Mouse (Mus musculus) gastrocnemius, postnatal 25 days (tissue): ENCODE measurements around the gene Gstp1. TPM values are rescaled to one million over a fixed set of nuclear protein-coding genes. Genes with fewer than 3 reads are reported as not detected.
"Not testable (repeated sequence)": the region's sequence is repeated elsewhere in the genome, so short reads cannot be mapped to it uniquely, and the experiment has no call there.

Source experiments
- DNase-seq: peaks from one replicate; pipeline ENCODE4 v3.0.0; 2022
- total RNA-seq, 2 experiments: library from RNA; stranded (reverse); gene quantifications; 1 replicate in 1 of 2; 2 replicates in 1 of 2; pipeline ENCODE4 v1.2.3; 2021

Gene Gstp1
- total RNA-seq, 2 experiments from 2014 or later = 344 to 356 TPM

GRCm38 (mm10) chr19:4037154-4037787, 514 bp downstream of the Gstp1 start:
- not testable (repeated sequence) for DNase-seq

DNA sequence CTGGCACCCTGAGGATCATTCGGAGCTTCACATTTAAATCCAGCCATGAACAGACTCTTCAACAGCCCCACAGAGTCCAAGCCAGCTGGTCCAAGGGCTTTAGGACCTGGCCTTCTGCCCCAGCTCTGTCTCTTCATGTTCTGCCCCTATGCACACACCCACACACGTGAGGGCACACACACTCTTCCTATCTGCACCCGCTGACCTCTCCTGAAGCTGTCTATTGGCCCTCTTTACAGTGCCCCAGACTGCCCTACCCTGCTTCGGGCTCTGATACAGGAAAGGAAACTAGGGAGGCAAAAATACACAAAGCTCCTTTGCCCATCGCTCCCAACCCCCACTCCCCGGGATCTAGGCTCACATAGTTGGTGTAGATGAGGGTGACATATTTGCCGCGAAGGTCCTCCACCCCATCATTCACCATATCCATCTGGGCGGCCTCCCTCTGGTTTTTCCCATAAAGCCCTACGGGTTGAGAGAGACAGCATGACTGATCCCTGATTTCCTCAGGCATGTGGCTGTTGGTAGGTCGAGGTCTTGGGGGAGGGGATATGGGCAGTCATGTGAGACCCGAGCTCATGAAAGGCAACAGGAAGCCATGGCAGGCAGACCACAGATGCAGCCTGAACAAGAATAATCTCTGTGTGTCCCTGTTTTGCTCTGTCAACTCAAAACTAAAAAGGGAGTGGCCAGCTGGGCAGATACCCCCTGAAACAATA, 1.3 kb downstream of the Gstp1 start:
- no peak for DNase-seq

DNA sequence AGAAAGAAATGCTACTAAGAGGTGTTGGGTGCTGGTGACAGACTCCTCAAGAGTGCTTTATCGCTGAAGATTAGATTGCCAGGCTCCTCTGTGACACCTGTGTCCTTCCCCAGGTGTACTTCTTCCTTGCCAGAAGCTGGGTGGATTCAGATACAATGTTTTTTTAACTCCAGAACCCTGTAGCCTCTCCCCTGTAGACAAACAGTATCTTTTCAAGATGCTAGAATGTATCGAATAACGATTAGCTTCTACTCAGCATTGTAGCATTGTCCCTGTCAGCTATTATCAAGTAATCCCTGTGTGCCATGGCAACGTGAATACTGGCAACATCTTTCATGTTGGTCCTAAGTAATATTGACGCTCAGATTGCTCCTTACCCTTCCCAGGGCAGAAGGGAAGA, 4.0 kb downstream of the Gstp1 start:
- DNase-seq = no peak

DNA sequence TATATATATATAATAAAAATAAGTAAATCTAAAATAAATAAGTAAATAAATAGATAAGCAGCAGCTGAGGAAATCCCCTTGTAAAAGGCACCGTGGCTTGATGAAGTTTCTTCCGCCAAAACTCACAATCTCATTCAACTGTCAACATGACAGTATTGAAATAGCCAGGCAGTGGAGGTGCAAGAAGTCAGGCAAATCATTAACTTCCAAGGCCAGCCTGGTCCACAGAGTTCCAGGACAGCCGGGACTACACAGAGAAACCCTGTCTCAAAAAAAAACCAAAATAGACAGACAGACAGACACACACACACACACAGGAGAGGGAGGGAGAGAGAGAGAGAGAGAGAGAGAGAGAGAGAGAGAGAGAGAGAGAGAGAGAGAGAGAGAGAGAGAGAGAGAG, 4.5 kb downstream of the Gstp1 start:
- no peak for DNase-seq

- DNase-seq = no peak
Measured at GRCm38 (mm10) chr19:4032668-4033067, 5.1 kb downstream of the Gstp1 start.

GRCm38 (mm10) chr19:4027576-4027975, 10.2 kb downstream of the Gstp1 start:
- no peak for DNase-seq

DNA sequence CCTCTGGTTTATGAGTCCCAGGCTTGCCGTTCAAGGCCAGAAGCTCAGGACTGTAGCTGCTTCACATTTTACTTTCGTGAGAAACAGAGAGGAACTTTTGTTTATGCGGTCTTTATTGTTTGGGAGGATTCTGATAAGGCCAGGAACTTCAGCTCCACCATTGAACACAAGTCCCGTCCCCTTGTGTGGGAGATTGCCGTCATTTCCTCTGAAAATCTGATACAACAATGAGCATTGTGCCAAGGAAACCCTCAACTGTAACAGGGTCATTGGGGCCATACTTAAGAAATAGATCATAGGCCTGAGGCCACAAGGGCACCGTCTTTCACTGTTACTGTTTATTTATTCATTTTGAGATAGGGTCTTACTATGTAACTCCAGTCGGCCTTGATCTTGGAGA, 14.6 kb downstream of the Gstp1 start:
- DNase-seq = no peak

GRCm38 (mm10) chr19:4018743-4019583, 18.8 kb downstream of the Gstp1 start:
- peak; percentile 77 for DNase-seq

GRCm38 (mm10) chr19:4017921-4018587, 19.7 kb downstream of the Gstp1 start:
- no peak for DNase-seq

GRCm38 (mm10) chr19:4015635-4016034, 22.1 kb downstream of the Gstp1 start:
- no peak for DNase-seq

- no peak for DNase-seq
Measured at GRCm38 (mm10) chr19:4014802-4015201, 23.0 kb downstream of the Gstp1 start.

GRCm38 (mm10) chr19:4013066-4013465, 24.7 kb downstream of the Gstp1 start:
- DNase-seq = no peak

DNA sequence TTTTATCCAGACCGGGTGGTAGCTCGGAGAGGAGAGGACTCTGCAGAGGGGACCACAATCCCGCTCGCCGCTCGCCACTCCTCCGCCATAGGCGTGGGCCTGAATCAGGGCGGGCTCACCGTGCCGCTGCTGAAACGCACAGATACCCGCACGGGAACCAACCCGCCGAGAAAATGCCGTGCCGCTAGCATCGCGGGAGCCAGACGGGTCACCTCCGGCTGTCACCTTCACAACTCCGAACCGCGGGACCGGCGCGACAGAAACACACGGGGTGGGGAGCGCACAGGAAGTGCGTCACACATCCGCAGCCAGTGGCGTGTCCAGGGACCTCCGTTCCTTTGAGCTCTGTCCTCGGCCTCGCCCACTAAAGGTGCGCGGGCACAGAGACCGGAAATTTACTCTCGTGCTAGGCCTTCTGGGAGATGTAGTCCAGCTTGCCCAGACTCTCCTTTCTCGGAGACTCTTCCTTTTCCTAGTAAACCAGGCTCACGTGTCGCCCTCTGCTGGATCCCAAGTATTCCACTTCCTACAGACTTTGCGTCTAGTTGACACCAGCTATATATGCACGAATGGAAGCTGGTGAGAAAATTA, 25.3 kb downstream of the Gstp1 start, which contains the start of gene Ndufv1:
Gene Ndufv1 (minus strand): TSS at position 375 of the 591 bp plus-strand sequence.
- peak; percentile 98 for DNase-seq

GRCm38 (mm10) chr19:4011086-4011485, 26.7 kb downstream of the Gstp1 start:
- DNase-seq = no peak

DNA sequence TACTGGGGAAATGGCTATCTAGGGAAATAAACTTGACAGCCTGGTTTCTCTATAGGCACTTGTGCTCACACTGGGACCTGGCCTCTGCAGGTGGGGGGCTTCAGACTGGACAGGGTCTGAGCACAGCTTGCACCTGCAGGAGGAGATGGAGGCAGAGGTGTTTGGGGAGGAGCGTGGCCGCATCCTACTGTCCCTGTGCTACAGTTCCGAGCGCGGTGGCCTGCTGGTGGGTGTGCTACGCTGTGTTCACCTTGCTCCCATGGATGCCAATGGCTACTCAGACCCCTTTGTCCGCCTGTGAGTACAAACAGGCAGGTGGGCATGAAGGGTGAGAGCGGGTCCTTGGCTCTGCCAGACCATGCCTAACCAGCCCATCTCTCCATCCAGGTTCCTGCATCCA, 31.8 kb downstream of the Gstp1 start:
- DNase-seq = no peak

DNA sequence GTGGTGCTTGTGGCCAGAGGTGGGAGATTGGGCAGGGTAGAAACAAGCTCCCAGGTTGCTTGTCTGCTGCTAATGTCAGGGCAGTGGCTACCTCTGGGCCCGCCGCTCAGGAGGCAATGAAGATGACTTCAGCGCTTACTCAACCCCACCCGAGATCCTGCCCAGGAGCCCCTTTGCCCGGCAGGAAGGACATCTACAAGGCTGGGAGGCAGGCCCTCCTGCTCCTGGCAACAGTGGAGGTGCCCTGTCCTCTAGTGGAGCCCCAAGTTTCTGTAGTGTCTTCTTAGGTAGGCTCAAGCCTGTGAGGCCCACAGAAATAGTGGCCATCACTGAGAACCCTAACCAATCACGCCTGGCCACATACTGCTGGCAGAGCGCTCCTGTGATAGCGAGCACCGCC, 32.7 kb downstream of the Gstp1 start:
- no peak for DNase-seq

GRCm38 (mm10) chr19:4004331-4004730, 33.5 kb downstream of the Gstp1 start:
- DNase-seq = no peak

- DNase-seq = no peak
Measured at GRCm38 (mm10) chr19:4003641-4004040, 34.1 kb downstream of the Gstp1 start.

DNA sequence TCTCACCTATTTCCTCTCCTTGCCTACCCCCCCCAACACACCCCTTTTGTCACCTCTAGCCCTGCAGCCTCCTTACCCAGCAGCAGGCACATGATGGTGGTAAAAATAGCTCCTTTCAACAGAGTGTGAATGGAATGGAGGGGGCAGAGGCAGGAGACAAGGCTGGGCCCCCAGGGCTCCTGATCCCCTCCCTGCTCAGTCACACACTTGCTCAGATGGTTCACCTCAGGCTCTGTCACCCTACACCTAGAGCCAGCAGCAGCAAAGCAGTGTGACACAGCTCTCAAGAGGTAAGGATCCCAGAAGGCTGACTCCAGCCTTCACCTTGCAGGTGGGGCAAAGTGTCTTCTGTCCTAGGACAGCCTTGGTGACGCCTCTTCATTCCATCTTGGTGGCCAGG, 34.7 kb downstream of the Gstp1 start, which contains the start of gene Doc2g:
Gene Doc2g (plus strand): TSS at position 202 of the 400 bp plus-strand sequence.
- no peak for DNase-seq

DNA sequence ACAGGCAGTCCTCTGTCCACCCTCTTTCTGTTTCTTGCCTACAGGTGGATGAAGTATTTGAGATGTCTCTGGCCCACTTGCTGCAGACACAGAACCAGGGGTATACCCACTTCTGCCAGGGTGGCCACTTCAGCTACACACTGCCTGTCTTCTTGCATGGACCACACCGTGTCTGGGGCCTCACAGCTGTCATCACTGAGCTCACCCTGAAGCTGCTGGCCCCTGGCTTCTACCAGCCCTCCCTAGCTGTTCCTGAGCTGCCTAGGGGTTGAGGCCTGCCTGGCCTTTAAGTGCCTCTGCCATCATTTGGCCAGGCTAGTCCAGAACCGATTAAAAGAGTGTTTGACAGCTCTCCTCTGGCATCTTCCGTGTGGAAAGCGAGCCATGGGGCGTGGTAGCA, 36.0 kb downstream of the Gstp1 start:
- no peak for DNase-seq

DNA sequence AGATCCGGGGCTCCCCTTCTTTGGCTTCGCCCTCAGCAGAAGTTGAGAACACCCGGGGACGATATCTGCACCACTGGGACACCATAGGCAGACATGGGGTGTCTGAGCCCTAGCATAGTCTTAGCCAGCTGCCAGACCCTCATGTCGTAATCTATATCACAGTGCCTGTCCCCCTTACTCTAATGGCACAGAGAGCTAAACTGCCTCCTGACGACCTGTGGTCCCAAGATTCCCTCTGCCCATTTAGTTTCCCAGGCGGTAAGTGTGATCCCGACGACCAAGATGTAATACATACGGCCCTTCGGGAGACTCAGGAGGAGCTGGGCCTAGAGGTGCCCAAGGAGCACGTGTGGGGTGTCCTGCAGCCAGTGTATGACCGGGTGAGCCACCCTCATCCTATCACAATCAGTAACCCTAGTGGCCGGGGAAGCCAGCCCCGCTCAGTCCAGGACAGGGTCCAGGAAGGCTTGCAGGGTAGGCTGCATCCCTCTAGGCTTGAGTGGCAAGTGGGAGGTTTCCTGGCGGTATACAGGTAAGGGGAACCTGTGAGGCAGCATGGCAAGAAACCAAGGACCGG, 36.7 kb downstream of the Gstp1 start:
- DNase-seq = no peak
